Mouse (Mus musculus) embryonic facial prominence, embryonic 12.5 days (tissue): ENCODE results near the gene Snx21. TPM values are rescaled to one million over a fixed set of nuclear protein-coding genes. Genes with fewer than 3 reads are reported as not detected.
A peak's percentile ranks its signal among the peaks of the same experiment; 100 is the strongest.

Experiments
- ATAC-seq: fragments of 200-750 bp; cut with Nextera tagmentation; 2 replicates; pipeline ENCODE4 v1.8.0; 2017; ENCODE audit not compliant: insufficient number of reproducible peaks, insufficient read depth, low FRiP score, low TSS enrichment
- H3K27ac ChIP-seq: fragments of 300-500 bp; sonication (generic); 2 replicates; pipeline ENCODE4 v1.5.1; 2016; ENCODE audit warnings: mild to moderate bottlenecking
- H3K27me3 ChIP-seq: fragments of 300-500 bp; sonication (generic); 2 replicates; pipeline ENCODE4 v1.6.1; 2016; ENCODE audit warnings: mild to moderate bottlenecking, moderate library complexity
- H3K36me3 ChIP-seq: fragments of 300-500 bp; sonication (generic); 2 replicates; pipeline ENCODE4 v1.6.1; 2016; ENCODE audit warnings: mild to moderate bottlenecking
- H3K4me1 ChIP-seq: fragments of 300-500 bp; sonication (generic); 2 replicates; pipeline ENCODE4 v1.6.1; 2016
- H3K4me2 ChIP-seq: fragments of 300-500 bp; sonication (generic); replicated peaks from 2 replicates; pipeline ENCODE4 v1.6.1; 2016; ENCODE audit warnings: mild to moderate bottlenecking, moderate library complexity
- H3K4me3 ChIP-seq: fragments of 300-500 bp; sonication (generic); 2 replicates; pipeline ENCODE4 v1.5.1; 2016; ENCODE audit warnings: mild to moderate bottlenecking
- H3K9ac ChIP-seq: fragments of 300-500 bp; sonication (generic); 2 replicates; pipeline ENCODE4 v1.6.1; 2016; ENCODE audit warnings: mild to moderate bottlenecking, moderate library complexity
- H3K9me3 ChIP-seq: fragments of 300-500 bp; sonication (generic); 2 replicates; pipeline ENCODE4 v1.6.1; 2016; ENCODE audit warnings: mild to moderate bottlenecking, moderate library complexity
- WGBS: fragments of 180-500 bp; shearing (Covaris S2); methylation state at CpG from one replicate; pipeline ENCODE4 v1.1.7; 2016; 5-methylcytosine and 5-hydroxymethylcytosine counted together
- polyA plus RNA-seq: library from polyadenylated mRNA; unstranded; fragments of >200 nt; fragmentation: Nextera tagmentation; extraction: Ambion mirVana; gene quantifications from 2 replicates; pipeline ENCODE4 v1.2.1, GENCODE M21; 2016

Snx21 gene
- polyA plus RNA-seq, 1 experiment from 2014 or later: 18.3 TPM

GRCm38 (mm10) chr2:164821060-164821459 lies 35.4 kb downstream of the Snx21 start:
- Histone ChIP-seq H3K4me3 (no peak overlapping the region), H3K9me3 (no peaks in the 10 kb centered on the region), H3K36me3 (peaks cover 25% of the 10 kb centered on the region), H3K9ac (no peak overlapping the region), H3K27me3 (no peaks in the 10 kb centered on the region), H3K4me2 (no peak overlapping the region), H3K27ac (no peak overlapping the region), H3K4me1 (peaks cover 11% of the 10 kb centered on the region; the same call in 1 of the 2 replicates)
- WGBS: 90% methylated on average over 6 of the region's 6 CpGs
- ATAC-seq: no peak

GRCm38 (mm10) chr2:164822636-164823165 lies 37.1 kb downstream of the Snx21 start, which contains the start of gene Zswim1:
Zswim1 (plus strand) TSS chr2:164822686.
- peak; percentile 99 for ATAC-seq
- H3K4me1 ChIP-seq: peaks cover 8% of the 10 kb centered on the region; the same call in 1 of the 2 replicates
- peak within 1 kb of the TSS; percentile 84 for H3K27ac ChIP-seq
- WGBS: 1% methylated on average over 32 of the region's 32 CpGs
- H3K9ac ChIP-seq: peak within 1 kb of the TSS; percentile 61
- no peaks in the 10 kb centered on the region for H3K9me3 ChIP-seq
- peak within 1 kb of the TSS; percentile 71 for H3K4me3 ChIP-seq
- H3K27me3 ChIP-seq: no peaks in the 10 kb centered on the region
- H3K36me3 ChIP-seq: peaks cover 41% of the 10 kb centered on the region
- H3K4me2 ChIP-seq: peak within 1 kb of the TSS; percentile 52

DNA sequence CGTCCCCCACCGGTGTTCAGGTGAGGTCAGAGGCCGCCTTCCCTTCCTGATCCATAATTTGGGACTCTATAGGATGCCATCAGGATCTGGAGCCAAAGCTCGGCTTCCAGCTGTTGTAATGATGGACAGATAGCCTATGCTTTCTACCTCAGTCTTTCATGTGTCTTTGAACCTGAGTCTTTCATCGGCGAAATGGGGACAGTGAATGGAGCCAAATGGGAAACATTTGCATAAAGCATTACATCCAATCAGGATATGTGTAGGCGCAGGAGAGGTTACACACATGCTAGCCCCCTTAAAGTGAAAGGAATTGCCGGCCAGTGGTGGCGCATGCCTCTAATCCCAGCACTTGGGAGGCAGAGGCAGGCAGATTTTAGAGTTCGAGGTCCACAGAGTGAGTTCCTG lies 37.6 kb downstream of the Snx21 start:
- WGBS: 3% methylated on average over 10 of the region's 10 CpGs
- peaks cover 7% of the 10 kb centered on the region; the same call in 1 of the 2 replicates for H3K4me1 ChIP-seq
- ATAC-seq: peak; percentile 25; the same call in 1 of the 2 replicates
- peak overlapping the region; percentile 52 for H3K4me2 ChIP-seq
- H3K36me3 ChIP-seq: peaks cover 45% of the 10 kb centered on the region
- no peaks in the 10 kb centered on the region for H3K9me3 ChIP-seq
- H3K27me3 ChIP-seq: no peaks in the 10 kb centered on the region
- peak overlapping the region; percentile 84 for H3K27ac ChIP-seq
- H3K4me3 ChIP-seq: peak overlapping the region; percentile 71
- peak overlapping the region; percentile 61 for H3K9ac ChIP-seq

DNA sequence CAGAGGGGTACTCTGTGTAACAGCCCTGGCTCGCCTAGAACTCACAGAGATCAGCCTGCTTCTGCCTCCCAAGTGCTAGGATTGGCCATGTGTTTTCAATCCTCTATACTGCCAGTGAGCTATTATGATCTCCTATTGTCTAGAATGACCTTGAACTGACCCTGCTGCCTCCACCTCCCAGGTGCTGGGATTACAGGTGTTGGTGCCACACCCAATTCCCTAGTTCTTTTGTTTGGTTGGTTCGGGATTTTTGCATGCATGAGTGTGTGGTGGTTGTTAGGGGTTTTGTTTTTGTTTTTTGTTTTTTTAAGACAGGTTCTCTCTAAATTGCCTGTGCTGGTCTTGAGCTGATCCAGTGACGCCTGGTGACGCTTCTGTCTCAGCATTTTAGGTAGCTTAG lies 38.3 kb downstream of the Snx21 start:
- Histone ChIP-seq H3K27ac (no peak overlapping the region), H3K4me2 (no peak overlapping the region), H3K9ac (no peak overlapping the region), H3K4me1 (peaks cover 7% of the 10 kb centered on the region; the same call in 1 of the 2 replicates), H3K36me3 (peaks cover 53% of the 10 kb centered on the region), H3K9me3 (no peaks in the 10 kb centered on the region), H3K27me3 (no peaks in the 10 kb centered on the region), H3K4me3 (no peak overlapping the region)
- WGBS: 92% methylated on average over 4 of the region's 4 CpGs
- ATAC-seq: no peak

DNA sequence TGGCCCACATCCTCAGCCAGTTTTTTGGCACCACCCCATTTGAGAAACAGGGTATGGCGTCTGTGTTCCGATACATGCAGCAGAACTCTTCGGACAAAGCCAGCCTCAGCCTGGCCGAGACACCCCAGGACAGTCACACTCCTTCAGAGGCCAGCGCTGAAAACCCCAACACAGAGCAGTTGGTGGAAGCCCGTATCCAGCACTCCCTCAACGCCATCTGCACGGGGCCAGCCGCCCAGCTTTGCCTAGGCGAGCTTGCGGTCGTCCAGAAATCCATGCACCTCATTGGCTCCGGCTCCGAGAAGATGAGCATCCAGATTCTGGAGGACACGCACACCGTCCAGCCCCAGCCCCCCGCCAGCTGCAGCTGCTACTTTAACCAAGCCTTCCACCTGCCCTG lies 39.9 kb downstream of the Snx21 start:
- H3K36me3 ChIP-seq: peaks cover 52% of the 10 kb centered on the region
- ATAC-seq: no peak
- no peak overlapping the region for H3K4me2 ChIP-seq
- no peak overlapping the region for H3K9ac ChIP-seq
- H3K27me3 ChIP-seq: no peaks in the 10 kb centered on the region
- no peak overlapping the region for H3K4me3 ChIP-seq
- no peak overlapping the region for H3K27ac ChIP-seq
- 96% methylated on average over 17 of the region's 17 CpGs for WGBS
- H3K9me3 ChIP-seq: no peaks in the 10 kb centered on the region
- peaks cover 7% of the 10 kb centered on the region; the same call in 1 of the 2 replicates for H3K4me1 ChIP-seq

DNA sequence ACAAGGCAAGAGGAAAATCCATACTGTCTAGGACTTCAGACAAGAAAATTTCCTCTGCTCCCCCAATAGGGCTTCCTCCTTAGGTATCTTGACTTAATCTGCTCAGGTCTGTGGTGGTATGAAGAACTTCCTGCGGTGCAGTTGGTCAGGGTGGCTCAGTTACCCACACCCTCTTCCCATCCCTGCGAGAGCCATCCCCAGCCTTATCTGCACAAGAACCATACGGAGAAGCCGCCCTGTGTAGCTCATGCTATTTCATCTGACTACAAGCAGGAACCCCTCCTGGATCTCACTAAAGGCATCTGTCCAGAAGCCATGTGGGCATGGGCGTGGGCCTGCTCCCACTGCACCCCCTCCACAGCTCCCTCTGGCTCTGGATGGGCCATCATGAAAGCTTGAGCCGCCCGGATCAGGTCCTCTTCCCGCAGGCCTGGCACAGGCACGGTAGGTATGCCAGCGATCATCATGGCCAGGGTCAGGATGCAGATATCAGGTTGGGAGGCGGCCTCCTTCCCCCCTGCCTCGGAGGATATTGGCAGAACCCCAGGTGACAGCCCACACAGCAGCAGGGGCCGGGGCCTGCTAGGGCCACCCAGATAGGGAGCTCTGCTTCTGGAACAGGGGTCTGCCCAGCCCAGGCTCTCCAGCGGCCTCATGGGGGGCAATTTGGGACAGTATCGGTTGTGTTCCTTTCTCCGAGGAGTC lies 41.7 kb downstream of the Snx21 start:
- 90% methylated on average over 16 of the region's 16 CpGs for WGBS
- Histone ChIP-seq H3K9ac (no peak overlapping the region), H3K36me3 (peaks cover 44% of the 10 kb centered on the region), H3K27ac (no peak overlapping the region), H3K4me1 (peaks cover 7% of the 10 kb centered on the region; the same call in 1 of the 2 replicates), H3K4me3 (no peak overlapping the region), H3K9me3 (no peaks in the 10 kb centered on the region), H3K4me2 (no peak overlapping the region), H3K27me3 (no peaks in the 10 kb centered on the region)
- no peak for ATAC-seq

DNA sequence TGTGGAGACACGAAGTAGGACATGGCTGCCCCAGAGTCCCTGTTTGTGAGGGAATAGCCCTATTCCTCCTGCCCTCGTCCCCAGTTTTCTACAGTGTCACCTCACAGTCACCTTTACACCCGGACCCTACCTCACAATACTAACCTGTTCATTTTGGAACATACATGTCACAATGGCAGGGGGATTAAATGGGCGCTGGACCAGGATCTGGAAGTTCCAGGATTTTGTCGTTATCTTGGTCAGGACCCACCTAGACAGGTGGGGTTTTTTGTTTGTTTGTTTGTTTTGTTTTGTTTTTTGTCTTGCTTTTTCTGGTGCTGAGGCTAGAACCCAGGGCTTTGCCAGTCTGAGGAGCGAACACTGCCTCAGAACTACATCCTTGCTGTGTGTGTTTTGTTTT lies 42.8 kb downstream of the Snx21 start, which contains the start of gene Spata25:
TSS of gene Spata25 (minus strand) at position 101 of the 400 bp plus-strand sequence.
- H3K4me2 ChIP-seq: no peak within 1 kb of the TSS
- H3K9ac ChIP-seq: no peak within 1 kb of the TSS
- ATAC-seq: no peak

GRCm38 (mm10) chr2:164829090-164829489 lies 43.5 kb downstream of the Snx21 start:
- Histone ChIP-seq H3K4me3 (no peak overlapping the region), H3K27ac (no peak overlapping the region), H3K9me3 (no peaks in the 10 kb centered on the region), H3K27me3 (no peaks in the 10 kb centered on the region), H3K4me1 (peaks cover 1% of the 10 kb centered on the region; the same call in 1 of the 2 replicates), H3K4me2 (no peak overlapping the region), H3K36me3 (peaks cover 44% of the 10 kb centered on the region), H3K9ac (no peak overlapping the region)
- ATAC-seq: no peak
- WGBS: 92% methylated on average over 1 of the region's 1 CpGs

More for the DNA sequence above, 42.8 kb downstream of the Snx21 start, which contains the start of gene Spata25:
- Histone ChIP-seq H3K9me3 (no peaks in the 10 kb centered on the region), H3K27me3 (no peaks in the 10 kb centered on the region), H3K4me1 (peaks cover 5% of the 10 kb centered on the region; the same call in 1 of the 2 replicates), H3K27ac (no peak within 1 kb of the TSS), H3K36me3 (peaks cover 44% of the 10 kb centered on the region), H3K4me3 (no peak within 1 kb of the TSS)
- WGBS: 86% methylated on average over 6 of the region's 6 CpGs

DNA sequence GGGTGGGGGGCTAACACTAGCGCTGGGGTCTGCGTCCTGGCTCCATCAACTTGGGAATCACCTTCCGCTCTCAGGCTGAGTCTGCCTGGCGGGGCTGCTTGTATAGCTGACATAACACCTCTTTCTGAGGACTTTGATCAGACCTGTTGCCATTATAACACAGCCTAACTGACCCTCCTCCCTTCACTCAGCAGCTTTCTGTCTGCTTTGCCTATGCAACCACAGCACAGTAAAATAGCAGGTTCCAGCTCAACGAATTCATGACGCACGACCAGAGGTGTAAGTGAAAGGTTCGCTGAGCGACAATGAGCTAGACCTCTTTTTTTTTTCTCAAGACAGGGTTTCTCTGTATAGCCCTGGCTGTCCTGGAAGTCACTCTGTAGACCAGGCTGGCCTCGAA lies 45.4 kb downstream of the Snx21 start:
- H3K36me3 ChIP-seq: peaks cover 29% of the 10 kb centered on the region
- H3K4me1 ChIP-seq: peaks cover 10% of the 10 kb centered on the region; the same call in 1 of the 2 replicates
- H3K4me2 ChIP-seq: no peak overlapping the region
- H3K27ac ChIP-seq: no peak overlapping the region
- no peak overlapping the region for H3K9ac ChIP-seq
- no peak overlapping the region for H3K4me3 ChIP-seq
- no peaks in the 10 kb centered on the region for H3K27me3 ChIP-seq
- ATAC-seq: no peak
- no peaks in the 10 kb centered on the region for H3K9me3 ChIP-seq
- WGBS: 85% methylated on average over 10 of the region's 10 CpGs

DNA sequence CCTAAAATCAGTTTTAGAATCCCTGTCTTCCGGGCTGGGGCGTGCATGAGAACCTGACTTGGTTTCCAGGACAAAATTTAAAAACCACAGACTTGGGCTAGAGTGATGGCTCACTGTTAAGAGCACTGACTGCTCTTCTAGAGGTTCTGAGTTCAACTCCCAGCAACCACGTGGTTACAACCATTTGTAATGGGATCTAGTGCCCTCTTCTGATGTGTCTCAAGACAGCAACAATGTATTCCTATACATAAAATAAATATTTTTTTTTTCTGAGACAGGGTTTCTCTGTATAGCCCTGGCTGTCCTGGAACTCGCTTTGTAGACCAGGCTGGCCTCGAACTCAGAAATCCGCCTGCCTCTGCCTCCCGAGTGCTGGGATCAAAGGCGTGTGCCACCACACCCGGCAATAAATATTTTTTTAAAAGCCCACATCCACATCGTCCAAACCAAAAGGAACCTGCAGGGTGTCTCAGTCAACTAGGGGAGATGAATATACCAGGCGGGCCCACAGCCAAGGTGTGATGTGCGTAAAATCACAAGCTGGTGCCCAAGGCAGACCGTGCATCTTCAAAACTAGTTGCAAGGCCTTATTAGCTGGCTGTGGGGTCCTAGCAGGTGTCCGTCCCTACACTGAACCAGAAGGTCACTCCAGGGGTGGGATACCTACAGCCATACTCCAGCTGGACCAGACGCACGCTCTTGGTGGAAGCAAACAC lies 46.6 kb downstream of the Snx21 start:
- H3K27ac ChIP-seq: peak overlapping the region; percentile 72
- peak overlapping the region; percentile 94 for H3K4me2 ChIP-seq
- peak overlapping the region; percentile 59 for H3K4me3 ChIP-seq
- H3K4me1 ChIP-seq: peaks cover 10% of the 10 kb centered on the region; the same call in 1 of the 2 replicates
- WGBS: 63% methylated on average over 16 of the region's 16 CpGs
- no peak for ATAC-seq
- H3K9me3 ChIP-seq: no peaks in the 10 kb centered on the region
- peak overlapping the region; percentile 72 for H3K9ac ChIP-seq
- H3K27me3 ChIP-seq: no peaks in the 10 kb centered on the region
- H3K36me3 ChIP-seq: peaks cover 28% of the 10 kb centered on the region

- peak within 1 kb of the TSS; percentile 94 for H3K4me2 ChIP-seq
- no peaks in the 10 kb centered on the region for H3K27me3 ChIP-seq
- H3K9me3 ChIP-seq: no peaks in the 10 kb centered on the region
- H3K27ac ChIP-seq: peak within 1 kb of the TSS; percentile 72
- H3K9ac ChIP-seq: peak within 1 kb of the TSS; percentile 72
- H3K4me1 ChIP-seq: peaks cover 10% of the 10 kb centered on the region; the same call in 1 of the 2 replicates
- 1% methylated on average over 35 of the region's 35 CpGs for WGBS
- peak; percentile 37; the same call in 1 of the 2 replicates for ATAC-seq
- peaks cover 27% of the 10 kb centered on the region for H3K36me3 ChIP-seq
- H3K4me3 ChIP-seq: peak within 1 kb of the TSS; percentile 59
Observed at GRCm38 (mm10) chr2:164832748-164833301, 47.2 kb downstream of the Snx21 start, which contains the start of gene Ctsa. Ctsa (plus strand) TSS chr2:164832873.
